34 mouse cellular contexts compared by ENCODE assay signal in the genomic region with DNA sequence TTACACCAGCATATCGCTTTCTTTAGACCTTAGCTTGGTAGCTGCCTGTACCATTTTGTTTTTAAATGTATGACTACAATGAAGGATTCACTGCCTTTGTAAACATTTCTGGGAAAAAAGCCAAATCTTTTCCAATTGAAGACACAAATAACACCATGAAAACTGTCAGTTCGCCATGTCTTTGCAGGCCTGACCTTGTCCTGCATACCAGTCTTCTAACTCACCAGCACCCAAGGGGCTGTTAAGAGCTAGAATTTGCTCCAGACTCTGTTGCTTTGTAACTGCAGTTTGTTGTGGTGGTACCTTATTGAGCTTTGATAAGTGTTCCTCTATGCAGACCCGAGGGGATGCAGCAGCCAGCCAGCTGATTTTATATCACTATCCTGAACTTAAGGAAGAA. TPM values are rescaled to one million over a fixed set of nuclear protein-coding genes. Genes with fewer than 3 reads are reported as not detected.
A peak's percentile ranks its signal among the peaks of the same experiment; 100 is the strongest.
DNase-seq lines count a peak whose midpoint lies in the region; ATAC-seq and TF ChIP-seq lines count a peak whose summit lies in the region.
"Had no signal": no experiment of that assay in that cellular context is flagged by ENCODE, and none has a peak within 500 bp of the region (broad histone marks: within the 10 kb centered on the region; RNA-seq: fewer than 3 reads in every experiment).

No protein-coding gene starts in this region.

- no peak overlapping the region for H3K4me3 ChIP-seq in hindbrain, postnatal 0 days (ENCODE audit: low read length)
- H3K4me3 ChIP-seq in hindbrain, embryonic 14.5 days (replicated peaks; ENCODE audit: low read length) = no peak overlapping the region
- H3K4me3 ChIP-seq: forebrain, embryonic 15.5 days; gastrocnemius, adult 2 months; hindbrain, embryonic 13.5 days; layer of hippocampus, adult 2 months; left cerebral cortex, adult 2 months; limb, embryonic 12.5 days; liver, embryonic 15.5 days; lung, embryonic 15.5 days; neural tube, embryonic 13.5 days had no signal

- H3K4me1 ChIP-seq in hindbrain, postnatal 0 days (ENCODE audit: insufficient read depth, low read length) = no peaks in the 10 kb centered on the region
- H3K4me1 ChIP-seq in hindbrain, embryonic 14.5 days (replicated peaks; ENCODE audit: control insufficient read depth, insufficient read depth, low read length) = no peaks in the 10 kb centered on the region
- H3K4me1 ChIP-seq: forebrain, embryonic 15.5 days; hindbrain, embryonic 13.5 days; liver, embryonic 15.5 days; lung, embryonic 15.5 days; neural tube, embryonic 13.5 days had no signal

- H3K27ac ChIP-seq in hindbrain, postnatal 0 days = no peak overlapping the region
- H3K27ac ChIP-seq in hindbrain, embryonic 14.5 days = no peak overlapping the region
- H3K27ac ChIP-seq: forebrain, embryonic 15.5 days; gastrocnemius, adult 2 months; hindbrain, embryonic 13.5 days; layer of hippocampus, adult 2 months; left cerebral cortex, adult 2 months; limb, embryonic 12.5 days; liver, embryonic 15.5 days; lung, embryonic 15.5 days; neural tube, embryonic 13.5 days had no signal

- no peaks in the 10 kb centered on the region for H3K9me3 ChIP-seq in hindbrain, postnatal 0 days (ENCODE audit: low read length)
- H3K9me3 ChIP-seq in hindbrain, embryonic 14.5 days (ENCODE audit: control insufficient read depth, low read length) = no peaks in the 10 kb centered on the region
- H3K9me3 ChIP-seq: forebrain, embryonic 15.5 days; hindbrain, embryonic 13.5 days; limb, embryonic 12.5 days; liver, embryonic 15.5 days; lung, embryonic 15.5 days; neural tube, embryonic 13.5 days had no signal

- DNase-seq in adrenal gland, adult 8-10 months = peak; percentile 64
- DNase-seq in adrenal gland, postnatal 25 days = no peak
- peak; percentile 18 for DNase-seq in hindbrain, postnatal 0 days (ENCODE audit: low spot score)
- DNase-seq in hindbrain, embryonic 14.5 days (ENCODE audit: low spot score) = no peak
- peak; percentile 87 for DNase-seq in Muller cell, postnatal 12 days (ENCODE audit: inconsistent ontology term)
- peak; percentile 16 for DNase-seq in brain, embryonic 14.5 days (ENCODE audit: low read depth)
- DNase-seq in ovary, postnatal 36 days (ENCODE audit: low spot score) = no peak
- DNase-seq: cerebellum, adult 2 months; cerebellum, postnatal 14 days; gastrocnemius, adult 2 months; heart, postnatal 4 days; kidney, adult 11 months; kidney, postnatal 14 days; lung, postnatal 36 days; right cerebral cortex, postnatal 14 days had no signal

- H3K36me3 ChIP-seq in hindbrain, postnatal 0 days (ENCODE audit: insufficient read depth, low read length) = peaks cover 47% of the 10 kb centered on the region; the same call in 1 of the 2 replicates
- peaks cover 69% of the 10 kb centered on the region for H3K36me3 ChIP-seq in hindbrain, embryonic 14.5 days (replicated peaks; ENCODE audit: control insufficient read depth, insufficient read depth)

- TF ChIP-seq POLR2A in brain, embryonic 14.5 days (IDR thresholded peaks at IDR 0.05; ENCODE audit: borderline replicate concordance, extremely low read depth, insufficient read depth, insufficient read length, poor library complexity, severe bottlenecking) = no peak

- no peak overlapping the region for H3K9ac ChIP-seq in hindbrain, postnatal 0 days (replicated peaks; ENCODE audit: low read length)
- no peak overlapping the region for H3K9ac ChIP-seq in hindbrain, embryonic 14.5 days
- H3K9ac ChIP-seq: forebrain, embryonic 15.5 days; hindbrain, embryonic 13.5 days; limb, embryonic 12.5 days; liver, embryonic 15.5 days; lung, embryonic 15.5 days; neural tube, embryonic 13.5 days had no signal

- H3K27me3 ChIP-seq in hindbrain, postnatal 0 days (ENCODE audit: insufficient read depth, low read length) = no peaks in the 10 kb centered on the region
- no peaks in the 10 kb centered on the region for H3K27me3 ChIP-seq in hindbrain, embryonic 14.5 days (ENCODE audit: control insufficient read depth, insufficient read depth, low read length)
- H3K27me3 ChIP-seq: forebrain, embryonic 15.5 days; hindbrain, embryonic 13.5 days; limb, embryonic 12.5 days; liver, embryonic 15.5 days; lung, embryonic 15.5 days; neural tube, embryonic 13.5 days had no signal

- 52% methylated on average over 3 of the region's 3 CpGs for WGBS in hindbrain, postnatal 0 days
- WGBS in hindbrain, embryonic 14.5 days = 61% methylated on average over 3 of the region's 3 CpGs

- H3K4me2 ChIP-seq in hindbrain, postnatal 0 days (ENCODE audit: low read depth, low read length) = no peak overlapping the region
- H3K4me2 ChIP-seq in hindbrain, embryonic 14.5 days (replicated peaks) = no peak overlapping the region
- H3K4me2 ChIP-seq: forebrain, embryonic 15.5 days; heart, embryonic 11.5 days; hindbrain, embryonic 13.5 days; limb, embryonic 12.5 days; liver, embryonic 15.5 days; lung, embryonic 15.5 days; midbrain, embryonic 11.5 days; neural tube, embryonic 13.5 days had no signal

- TF ChIP-seq CTCF in hindbrain, postnatal 0 days (IDR thresholded peaks at IDR 0.05; ENCODE audit: low read depth) = no peak
- no peak for TF ChIP-seq CTCF in brain, embryonic 14.5 days (IDR thresholded peaks at IDR 0.05; ENCODE audit: borderline replicate concordance, extremely low read depth, insufficient read depth, insufficient read length)

- no peak for ATAC-seq in hindbrain, postnatal 0 days
- no peak for ATAC-seq in hindbrain, embryonic 14.5 days (ENCODE audit: low FRiP score)
- ATAC-seq: CD4-positive, CD25-positive, alpha-beta regulatory T cell, adult 4 months; forebrain, embryonic 15.5 days; inflammation-experienced regulatory T-cells, adult 6 months had no signal

RNA-seq across cellular contexts. Expression of a gene that starts 15.4 kb away (rescaled TPM):
- total RNA-seq in adrenal gland, adult 8-10 months (2022) = 10 to 100 TPM; 58.4 to 89.8 (median 74.5) TPM
- 42.4 and 59.4 TPM in 2 replicates for total RNA-seq in adrenal gland, postnatal 25 days (2021)
- 20.0 and 28.1 TPM in 2 replicates for total RNA-seq in hindbrain, postnatal 0 days (2014; rRNA removed)
- polyA plus RNA-seq in hindbrain, postnatal 0 days (2015; fragmentation: Nextera tagmentation; extraction: Ambion mirVana) = 43.5 and 49.9 TPM in 2 replicates
- polyA plus RNA-seq in hindbrain, embryonic 14.5 days (2014; fragmentation: Nextera tagmentation; extraction: Ambion mirVana) = 40.9 and 45.6 TPM in 2 replicates
- 27.3 and 27.6 TPM in 2 replicates for polyA plus RNA-seq in brain, embryonic 14.5 days (2012; rRNA removed)

RNA-seq across cellular contexts. Expression of a gene that starts 19.2 kb away (rescaled TPM):
- 1 to 10 TPM; 2.0 to 4.9 (median 2.4) TPM for total RNA-seq in adrenal gland, adult 8-10 months (2022)
- 2.2 and 3.7 TPM in 2 replicates for total RNA-seq in adrenal gland, postnatal 25 days (2021)
- total RNA-seq in hindbrain, postnatal 0 days (2014; rRNA removed) = not detected in 2 replicates
- polyA plus RNA-seq in hindbrain, postnatal 0 days (2015; fragmentation: Nextera tagmentation; extraction: Ambion mirVana) = 0.74 and 0.77 TPM in 2 replicates
- 0.27 and 0.33 TPM in 2 replicates for polyA plus RNA-seq in hindbrain, embryonic 14.5 days (2014; fragmentation: Nextera tagmentation; extraction: Ambion mirVana)
- polyA plus RNA-seq in brain, embryonic 14.5 days (2012; rRNA removed) = 0.40 and 0.54 TPM in 2 replicates
- total RNA-seq: layer of hippocampus, postnatal 14 days; left cerebral cortex, postnatal 25 days; liver, adult 2 months; megakaryocyte, adult 5-6 weeks had no signal
- polyA plus RNA-seq: heart, embryonic 16.5 days; kidney, embryonic 14.5 days; liver, embryonic 15.5 days; midbrain, embryonic 11.5 days; neural tube, embryonic 13.5 days; small intestine, adult 2 months had no signal

RNA-seq across cellular contexts. Expression of a gene that starts 27.9 kb away (rescaled TPM):
- 10 to 100 TPM; 15.6 to 22.2 (median 16.3) TPM for total RNA-seq in adrenal gland, adult 8-10 months (2022)
- 12.0 and 18.9 TPM in 2 replicates for total RNA-seq in adrenal gland, postnatal 25 days (2021)
- 2.9 and 4.4 TPM in 2 replicates for total RNA-seq in hindbrain, postnatal 0 days (2014; rRNA removed)
- polyA plus RNA-seq in hindbrain, postnatal 0 days (2015; fragmentation: Nextera tagmentation; extraction: Ambion mirVana) = 4.1 and 4.3 TPM in 2 replicates
- polyA plus RNA-seq in hindbrain, embryonic 14.5 days (2014; fragmentation: Nextera tagmentation; extraction: Ambion mirVana) = 5.5 and 5.8 TPM in 2 replicates
- 7.1 and 7.7 TPM in 2 replicates for polyA plus RNA-seq in brain, embryonic 14.5 days (2012; rRNA removed)

RNA-seq across cellular contexts. Expression of a gene that starts 39.0 kb away (rescaled TPM):
- total RNA-seq in adrenal gland, adult 8-10 months (2022) = 10 to 100 TPM; 46.8 to 72.1 (median 57.8) TPM
- 53.9 and 62.4 TPM in 2 replicates for total RNA-seq in adrenal gland, postnatal 25 days (2021)
- 18.4 and 23.2 TPM in 2 replicates for total RNA-seq in hindbrain, postnatal 0 days (2014; rRNA removed)
- 22.0 and 24.5 TPM in 2 replicates for polyA plus RNA-seq in hindbrain, postnatal 0 days (2015; fragmentation: Nextera tagmentation; extraction: Ambion mirVana)
- 21.3 and 21.6 TPM in 2 replicates for polyA plus RNA-seq in hindbrain, embryonic 14.5 days (2014; fragmentation: Nextera tagmentation; extraction: Ambion mirVana)
- 37.3 and 52.9 TPM in 2 replicates for polyA plus RNA-seq in brain, embryonic 14.5 days (2012; rRNA removed)

Comparison
In these comparisons a context has a peak if more than half of its experiments do, and no peak if none do; other contexts are left out.
1. DNase-seq: peak in adrenal gland, adult 8-10 months (single experiment), hindbrain, postnatal 0 days (single experiment), Muller cell, postnatal 12 days (single experiment) and brain, embryonic 14.5 days (single experiment); none in adrenal gland, postnatal 25 days (single experiment), hindbrain, embryonic 14.5 days (single experiment) and ovary, postnatal 36 days (single experiment).